Mouse (Mus musculus): ENCODE data around the gene Palm3.

Gene Palm3

DNA sequence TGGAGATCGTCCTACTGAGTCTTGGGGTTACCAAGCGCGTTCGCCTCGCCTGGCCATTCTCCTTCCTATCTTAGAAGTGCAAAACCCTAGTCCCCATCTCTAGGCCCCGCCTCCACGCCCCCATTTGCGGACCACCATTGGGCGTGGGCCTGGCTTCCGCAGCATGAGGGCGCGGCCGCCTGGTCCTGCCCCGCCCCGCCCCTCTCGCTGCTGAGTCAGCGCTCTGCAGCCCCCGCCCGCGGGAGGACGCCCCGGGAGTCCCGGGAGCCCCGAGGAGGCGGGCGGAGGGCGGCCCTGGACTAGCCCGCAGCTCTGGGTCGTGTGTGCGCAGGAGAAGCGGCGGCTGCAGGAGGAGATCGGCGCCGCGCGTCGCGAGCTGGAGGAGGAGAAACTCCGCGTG lies 4.6 kb downstream of the Palm3 start:
- peak; percentile 84 for DNase-seq

DNA sequence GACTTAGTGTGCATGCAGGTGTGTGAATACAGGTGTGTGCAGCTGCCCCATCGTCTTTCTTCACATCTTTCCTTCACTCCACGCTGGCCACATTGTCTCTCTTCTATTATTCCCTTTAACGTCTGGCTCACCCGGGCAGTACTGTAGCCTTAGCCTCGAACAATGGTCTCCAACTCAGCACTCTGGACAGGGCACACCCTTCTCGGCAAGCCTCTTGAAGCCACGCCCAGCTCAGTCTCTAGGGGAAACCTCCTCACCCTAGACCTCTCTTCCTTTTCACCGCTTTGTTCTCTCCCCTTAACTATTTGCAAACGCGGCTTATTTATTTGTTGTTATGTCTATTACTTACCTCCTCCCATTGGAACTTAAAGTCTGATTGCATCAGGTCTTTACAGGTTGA lies 6.2 kb downstream of the Palm3 start:
- DNase-seq, result no peak

DNA sequence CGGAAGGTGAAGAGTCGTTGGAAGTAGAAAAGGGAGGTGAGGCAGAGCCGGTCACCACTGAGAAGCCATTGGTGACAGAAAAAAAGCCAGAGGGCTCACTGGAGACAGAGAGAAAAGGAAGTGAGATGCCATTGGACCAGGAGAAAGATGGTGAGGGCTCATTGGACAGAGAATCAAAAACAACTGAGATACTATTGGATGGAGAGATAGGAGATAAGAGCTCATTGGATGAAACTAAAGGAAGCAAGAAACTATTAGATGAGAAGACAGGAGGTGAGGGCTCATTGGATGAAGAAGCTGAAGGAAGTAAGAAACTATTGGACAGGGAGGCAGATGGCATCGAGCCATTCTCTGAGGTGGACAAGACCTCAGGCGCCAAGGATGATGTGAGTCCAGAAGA lies 8.0 kb downstream of the Palm3 start:
- no peak for DNase-seq

DNA sequence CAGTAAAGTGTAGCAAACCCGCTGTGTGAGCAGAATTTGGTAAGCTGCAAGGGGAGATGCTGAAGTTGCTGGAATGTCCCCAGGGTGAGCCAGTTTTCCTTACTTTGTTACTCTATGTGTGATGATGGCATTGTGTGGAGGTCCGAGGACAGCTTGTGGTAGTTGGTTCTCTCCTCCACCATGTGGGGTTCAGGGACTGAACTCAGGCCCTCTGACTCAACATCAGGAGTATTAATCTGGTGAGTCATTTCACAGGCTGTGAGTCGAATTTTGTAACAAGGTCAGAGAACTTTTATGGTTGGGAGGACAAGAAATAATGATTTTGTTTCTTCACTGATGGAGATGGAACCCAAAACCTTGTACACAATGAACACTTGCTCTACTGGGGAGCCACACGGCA lies 11.5 kb downstream of the Palm3 start:
- no peak for DNase-seq

DNA sequence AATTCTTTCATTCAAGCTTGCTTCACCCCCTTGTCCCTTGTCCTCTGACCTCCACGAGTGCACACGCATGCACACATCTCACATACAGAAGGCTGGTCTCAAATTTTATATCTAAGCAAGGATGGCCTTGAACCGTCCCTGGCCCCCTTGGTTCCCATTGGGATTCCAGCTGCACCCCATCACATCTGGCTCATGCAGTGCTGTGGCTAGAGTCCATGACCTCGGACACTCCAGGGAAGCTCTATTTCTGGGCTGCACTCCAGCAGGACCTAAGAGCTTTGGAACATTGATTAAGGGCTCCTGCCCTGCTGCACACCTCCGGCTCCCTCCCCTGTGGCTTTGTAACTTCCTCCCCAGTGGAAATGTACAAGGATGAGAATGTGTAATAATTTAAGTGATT lies 16.7 kb downstream of the Palm3 start:
- DNase-seq, result no peak

DNA sequence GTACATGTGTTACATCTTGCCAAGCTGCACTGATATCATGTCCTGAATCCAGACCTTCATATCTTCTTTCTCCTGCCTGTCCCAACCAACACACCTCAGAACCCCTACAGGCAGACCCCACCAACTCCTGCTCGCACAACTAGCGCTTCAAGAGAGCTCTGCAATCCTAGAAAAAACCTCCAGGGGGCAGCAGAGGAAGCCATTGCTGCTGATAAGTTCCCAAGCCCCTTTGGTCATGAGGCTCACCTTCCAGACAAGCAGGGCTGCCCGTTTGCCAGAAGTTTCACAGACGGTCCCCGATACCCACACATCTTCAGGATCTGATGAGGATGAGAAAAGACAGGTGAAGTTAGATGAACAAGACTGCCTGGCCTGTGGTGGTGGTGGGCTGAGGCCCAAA lies 17.8 kb downstream of the Palm3 start:
- DNase-seq, result peak; percentile 90

DNA sequence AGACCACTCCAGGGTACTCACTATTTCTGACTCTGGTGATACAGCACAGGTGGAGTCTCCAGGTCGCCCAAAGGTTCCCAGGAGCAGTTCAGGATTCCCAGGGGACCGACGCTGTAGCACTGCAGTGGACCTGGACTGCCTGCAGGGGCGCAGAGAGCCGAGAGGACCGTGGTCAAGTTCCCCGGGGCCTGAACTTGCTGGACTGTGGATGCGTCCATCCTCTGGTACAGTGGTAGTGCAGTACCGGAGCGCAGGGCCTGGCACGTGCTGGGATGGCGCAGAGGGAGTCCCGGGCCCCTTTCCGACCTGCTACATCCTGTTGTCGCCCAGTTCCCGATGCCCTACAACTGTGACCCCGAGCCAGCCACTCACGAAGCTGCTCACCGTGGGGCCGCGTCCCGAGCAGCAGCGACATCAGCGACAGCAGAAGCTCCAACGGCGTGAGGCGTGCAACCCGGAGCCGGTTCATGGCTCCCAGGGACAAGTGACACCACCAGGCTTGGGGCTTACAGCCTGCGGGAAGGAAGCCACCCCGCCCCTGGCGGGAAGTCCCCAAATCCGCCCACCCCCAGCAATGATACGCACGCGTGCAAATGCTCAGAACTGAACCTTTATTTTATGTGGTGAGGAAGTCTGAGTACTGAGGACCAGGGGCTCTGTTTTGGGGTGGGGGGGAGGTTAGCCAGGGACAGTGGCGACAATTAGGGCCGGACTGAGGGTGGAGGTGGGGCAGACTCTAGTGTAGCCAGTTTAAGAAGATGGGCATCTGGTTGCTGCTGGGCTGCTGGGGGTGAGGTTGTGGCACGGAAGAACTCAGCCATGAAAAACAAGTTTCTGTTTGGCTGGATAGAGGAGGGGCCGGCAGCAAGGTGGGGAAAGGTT lies 21.0 kb downstream of the Palm3 start, which contains the start of gene Il27ra:
Gene Il27ra (minus strand): TSS at position 524 of the 882 bp plus-strand sequence.
- peak; percentile 81 for DNase-seq

DNA sequence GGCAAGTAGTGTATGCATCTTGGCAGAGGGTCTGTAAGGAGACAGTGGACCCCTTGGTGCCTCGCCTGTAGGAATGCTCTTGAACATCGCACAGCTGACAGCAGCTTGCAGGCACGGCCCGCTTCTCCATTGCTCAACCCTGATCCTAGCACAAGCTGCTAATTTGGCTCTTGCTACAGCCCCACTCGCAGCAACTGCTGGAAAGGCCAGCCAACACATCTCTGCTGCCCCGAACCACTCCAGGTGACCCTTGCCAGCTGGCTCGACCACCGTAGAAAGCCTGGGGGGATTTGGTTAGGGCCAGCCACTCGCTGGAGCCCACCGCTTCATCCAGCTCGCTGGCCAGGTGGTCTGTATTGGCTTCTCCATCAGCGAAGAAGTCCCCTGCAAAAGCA lies 21.7 kb downstream of the Palm3 start:
- DNase-seq, result no peak

DNA sequence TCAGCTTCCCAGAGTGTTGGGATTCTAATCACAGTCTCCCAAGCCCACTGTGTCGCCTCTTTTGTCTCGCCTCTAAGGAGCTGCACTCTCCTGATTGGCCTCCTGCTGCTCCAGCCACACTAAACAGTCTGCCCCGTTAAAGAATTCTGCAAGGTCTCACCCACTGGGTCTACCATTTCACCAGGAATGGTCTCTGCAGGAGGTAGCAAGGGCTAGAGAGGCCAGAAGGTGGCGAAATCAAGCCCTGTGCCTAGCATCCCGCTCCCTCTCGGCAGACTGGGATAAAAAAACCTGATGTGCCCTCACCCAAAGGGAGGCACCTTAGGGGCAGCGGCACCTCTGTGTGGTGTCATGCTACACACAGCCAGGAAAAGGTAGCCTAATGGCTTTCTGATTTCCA lies 22.8 kb downstream of the Palm3 start:
- no peak for DNase-seq

DNA sequence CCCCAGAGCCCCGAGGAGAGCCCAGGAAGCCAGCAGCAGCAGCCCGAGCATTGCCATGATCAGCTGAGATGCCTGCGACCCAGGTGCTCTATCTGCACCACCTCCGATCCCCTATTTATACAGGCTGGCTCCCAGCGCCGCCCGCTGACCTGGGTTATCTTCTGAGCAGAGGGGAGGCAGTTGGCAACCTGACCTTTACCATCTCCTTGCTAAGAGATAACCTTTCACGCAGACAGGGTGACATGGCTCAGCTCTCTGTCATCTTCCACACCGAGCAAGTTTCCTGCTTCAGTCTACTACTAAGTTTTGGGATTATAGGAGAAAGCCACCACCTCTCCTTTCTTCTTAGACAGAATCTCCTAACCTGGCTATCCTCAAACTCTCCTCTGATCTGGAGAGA lies 23.6 kb downstream of the Palm3 start, which contains the start of gene Rln3:
Gene Rln3 (minus strand): TSS at position 101 of the 400 bp plus-strand sequence.
- DNase-seq, result no peak

DNA sequence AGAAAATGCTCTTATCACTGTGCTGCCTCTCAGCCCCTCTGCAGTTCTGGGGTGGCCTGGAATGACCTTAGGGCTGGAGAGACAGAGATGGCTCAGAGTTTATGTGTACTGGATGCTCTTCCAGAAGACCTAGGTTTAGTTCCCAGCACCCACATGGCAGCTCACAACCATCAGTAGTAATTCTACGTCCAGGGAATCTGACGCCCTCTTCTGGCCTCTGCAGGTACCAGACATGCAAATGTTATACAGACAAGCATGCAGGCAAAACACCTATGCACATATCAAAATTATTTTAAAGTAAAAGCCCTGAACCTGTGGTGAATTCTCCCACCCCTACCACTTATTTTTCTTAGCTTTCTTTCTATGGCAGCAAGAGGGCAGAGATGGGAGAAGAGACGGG lies 25.2 kb downstream of the Palm3 start:
- DNase-seq, result no peak

DNA sequence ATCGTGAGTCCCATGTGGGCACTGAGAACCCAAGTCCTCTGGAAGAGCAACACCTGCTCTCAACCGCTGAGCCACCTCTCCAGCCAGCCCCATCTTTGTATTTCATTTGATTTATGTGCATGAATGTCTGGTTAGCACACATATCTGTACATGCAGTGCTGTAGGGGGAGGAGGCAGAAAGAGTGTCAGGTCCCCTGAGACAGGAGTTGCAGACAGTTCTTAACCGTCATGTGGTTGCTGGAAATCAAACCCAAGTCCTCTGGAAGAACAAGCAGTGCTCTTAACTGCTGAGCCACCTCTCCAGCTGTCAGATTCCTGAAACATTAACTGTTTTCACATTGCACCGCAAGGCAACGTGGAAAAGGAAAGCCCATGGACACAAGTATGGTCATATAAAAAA lies 26.9 kb downstream of the Palm3 start:
- no peak for DNase-seq

DNA sequence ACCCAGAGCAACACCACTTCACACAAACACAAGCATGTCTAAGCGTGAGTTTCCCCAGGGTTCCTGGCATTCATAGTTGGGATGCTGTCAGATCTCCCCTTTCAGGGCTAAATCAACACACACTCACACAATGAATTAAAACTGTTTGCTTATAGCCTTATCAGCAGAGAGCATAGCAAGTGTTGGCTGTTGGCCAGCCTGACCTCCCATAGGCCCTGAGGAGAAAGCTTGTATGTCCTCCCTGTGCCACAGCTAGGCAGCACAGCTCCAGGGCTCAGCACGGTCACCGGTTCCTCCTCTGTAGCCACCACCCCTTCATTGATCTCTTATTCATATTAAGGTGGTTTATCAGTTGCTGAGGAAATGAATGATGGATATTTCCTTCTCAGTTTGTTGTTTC lies 31.5 kb downstream of the Palm3 start:
- no peak for DNase-seq

DNA sequence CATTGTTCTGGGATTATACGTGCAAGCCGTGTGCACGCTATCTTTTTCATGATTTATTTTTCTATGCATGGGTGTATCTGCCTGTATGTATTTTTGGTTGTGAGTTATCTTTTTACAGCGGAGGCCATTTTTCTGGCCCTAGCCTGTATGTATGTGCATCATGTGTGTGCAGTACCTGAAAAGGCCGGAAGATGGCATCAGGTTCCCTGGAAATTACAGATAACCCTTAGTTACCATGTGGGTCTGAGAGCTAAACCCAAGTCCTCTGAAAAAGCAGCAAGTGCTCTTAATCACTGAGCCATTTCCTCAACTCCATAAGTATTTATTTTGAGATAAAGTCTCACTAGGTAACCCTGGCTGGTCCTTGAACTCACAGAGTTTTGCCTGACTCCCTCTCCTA lies 32.0 kb downstream of the Palm3 start:
- no peak for DNase-seq

DNA sequence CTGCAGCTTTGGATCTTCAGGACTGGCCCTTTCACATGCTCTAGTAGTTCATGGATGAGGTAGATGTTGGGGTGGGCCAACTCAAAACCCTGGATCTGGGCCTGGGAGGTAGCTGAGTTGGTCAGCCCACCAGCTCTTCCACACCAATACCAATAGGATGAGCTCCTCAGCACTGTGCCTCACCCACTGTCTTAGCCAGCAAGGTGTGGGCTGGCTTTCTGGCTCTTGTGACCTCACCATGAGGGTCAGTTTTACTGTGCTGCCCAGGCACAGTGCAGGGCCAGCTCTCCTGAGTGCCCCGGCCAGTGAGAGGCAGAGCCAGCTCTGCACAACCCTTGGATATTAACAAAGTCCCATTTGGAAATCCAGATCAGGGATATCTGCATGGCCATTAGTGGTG lies 36.6 kb downstream of the Palm3 start:
- no peak for DNase-seq

DNA sequence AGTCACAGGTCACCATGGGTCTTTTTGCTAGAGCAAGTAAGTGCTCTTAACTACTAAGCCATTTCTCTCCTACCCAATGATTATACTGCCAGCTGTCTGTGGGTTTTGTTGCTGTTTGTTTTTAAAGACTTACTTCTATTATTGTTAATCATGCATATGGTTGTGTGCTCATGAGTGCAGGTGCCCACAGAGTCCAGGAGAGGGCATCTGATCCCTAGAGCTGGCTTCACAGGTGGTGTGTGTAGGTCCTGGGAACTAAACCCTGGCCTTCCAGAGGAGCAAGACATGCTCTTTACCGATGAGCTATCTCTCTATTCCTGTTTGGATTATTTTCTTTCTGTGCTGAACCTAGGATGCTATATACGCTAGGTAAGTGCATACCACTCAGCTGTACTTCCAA lies 38.0 kb downstream of the Palm3 start:
- DNase-seq, result no peak

DNA sequence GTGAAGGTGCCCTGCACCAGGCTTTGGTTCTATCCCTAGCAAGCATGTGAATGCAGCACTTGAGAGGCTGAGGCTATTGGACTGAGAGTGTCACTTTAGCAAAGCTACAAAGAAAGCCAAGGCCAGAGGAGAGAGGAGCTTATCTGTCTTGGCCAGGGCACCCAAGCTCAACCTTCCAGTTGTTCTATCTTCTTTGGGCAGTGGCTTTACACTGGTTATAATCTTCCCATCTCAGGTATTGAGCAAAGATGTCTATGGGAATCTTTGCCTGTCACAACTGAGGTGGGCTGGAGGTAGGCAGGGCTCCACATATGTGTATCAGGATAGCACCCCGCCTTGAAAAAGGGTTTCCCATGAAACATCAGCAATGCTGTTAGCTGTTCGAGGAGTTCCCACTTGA lies 39.0 kb downstream of the Palm3 start:
- no peak for DNase-seq

DNA sequence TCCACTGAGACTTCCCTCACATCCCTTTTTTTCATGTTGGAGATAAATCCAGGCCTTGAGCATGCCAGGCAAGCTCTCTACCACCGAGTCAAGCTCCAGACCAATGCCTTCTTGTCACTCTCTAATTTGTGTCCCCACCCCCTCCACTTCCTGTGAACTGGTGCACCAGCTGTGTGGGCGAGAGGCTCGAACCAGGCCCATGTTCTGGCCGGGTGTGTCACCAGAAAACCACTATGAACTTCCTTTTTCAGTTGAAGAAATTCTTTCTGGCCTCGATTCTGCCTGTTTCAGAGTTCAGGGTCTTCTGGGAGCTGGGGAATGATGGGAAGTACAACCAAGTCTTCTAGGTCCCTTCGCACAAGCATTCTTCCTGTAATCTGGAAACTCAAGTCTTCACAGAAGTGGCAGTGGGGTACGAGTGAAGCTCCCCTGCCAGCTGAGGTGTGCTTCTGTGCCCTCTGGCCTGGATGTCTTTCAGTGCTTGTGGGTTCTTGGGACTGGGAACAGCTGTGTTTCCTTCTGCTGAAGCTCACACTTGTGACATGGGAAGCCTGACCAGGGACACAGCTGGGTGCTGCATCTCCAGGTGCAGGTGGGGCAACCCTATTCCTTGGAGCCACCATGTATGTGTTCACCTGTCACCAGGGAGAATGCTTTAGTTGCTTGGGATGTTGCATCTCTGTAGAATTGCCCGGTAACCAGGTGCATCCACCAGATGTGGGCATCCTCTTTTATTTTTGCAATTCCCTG lies 42.8 kb downstream of the Palm3 start:
- no peak for DNase-seq

DNA sequence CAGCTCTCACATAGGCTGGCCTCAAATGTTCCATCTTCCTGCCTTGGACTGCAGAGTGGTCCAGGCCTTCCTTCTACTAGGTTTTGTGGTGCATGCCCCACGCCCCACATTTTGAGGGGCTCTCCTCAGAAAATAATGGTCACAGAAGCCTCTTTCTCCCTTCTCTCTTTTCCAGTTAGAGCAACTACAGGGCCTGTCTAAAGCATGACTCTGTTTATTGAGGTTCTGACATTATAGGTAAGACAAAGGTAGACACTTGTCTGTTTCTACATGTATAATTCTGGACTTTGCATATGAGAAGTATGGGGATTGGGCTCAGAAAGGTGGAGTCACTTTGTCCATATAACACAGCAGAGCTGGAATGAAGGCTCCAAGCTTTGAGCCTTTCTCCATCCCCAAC lies 43.8 kb downstream of the Palm3 start, which contains the start of gene Gm10643:
Gene Gm10643 (minus strand): TSS at position 101 of the 400 bp plus-strand sequence.
- no peak for DNase-seq

DNA sequence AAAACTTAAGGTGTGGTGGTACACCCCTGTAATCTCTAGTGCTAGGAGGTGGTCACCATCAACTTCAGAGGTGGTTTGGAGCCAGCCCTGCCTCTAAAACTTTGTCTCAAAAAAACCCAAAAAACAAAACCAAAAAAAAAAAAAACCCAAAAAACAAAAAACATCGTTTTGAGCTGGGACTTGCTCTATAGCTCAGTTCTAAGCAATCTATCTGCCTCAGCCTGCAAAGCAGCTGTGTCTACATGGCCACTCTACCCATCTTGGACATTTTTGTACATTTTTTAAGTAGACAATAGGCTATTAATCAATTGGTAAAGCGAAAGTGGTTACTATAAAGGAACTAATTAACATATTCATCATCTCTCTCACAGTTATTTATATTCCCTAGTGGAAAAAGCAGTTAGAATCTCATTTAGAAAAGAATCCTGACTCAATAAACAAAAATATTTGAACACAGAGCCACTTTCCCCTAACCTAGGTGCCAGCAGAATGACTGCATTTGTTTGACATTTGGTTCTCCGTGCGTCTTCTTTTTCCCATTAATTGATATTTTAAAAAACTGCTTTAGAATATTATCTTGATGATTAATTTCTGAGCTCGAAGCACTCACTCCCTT lies 44.3 kb downstream of the Palm3 start:
- no peak for DNase-seq

DNA sequence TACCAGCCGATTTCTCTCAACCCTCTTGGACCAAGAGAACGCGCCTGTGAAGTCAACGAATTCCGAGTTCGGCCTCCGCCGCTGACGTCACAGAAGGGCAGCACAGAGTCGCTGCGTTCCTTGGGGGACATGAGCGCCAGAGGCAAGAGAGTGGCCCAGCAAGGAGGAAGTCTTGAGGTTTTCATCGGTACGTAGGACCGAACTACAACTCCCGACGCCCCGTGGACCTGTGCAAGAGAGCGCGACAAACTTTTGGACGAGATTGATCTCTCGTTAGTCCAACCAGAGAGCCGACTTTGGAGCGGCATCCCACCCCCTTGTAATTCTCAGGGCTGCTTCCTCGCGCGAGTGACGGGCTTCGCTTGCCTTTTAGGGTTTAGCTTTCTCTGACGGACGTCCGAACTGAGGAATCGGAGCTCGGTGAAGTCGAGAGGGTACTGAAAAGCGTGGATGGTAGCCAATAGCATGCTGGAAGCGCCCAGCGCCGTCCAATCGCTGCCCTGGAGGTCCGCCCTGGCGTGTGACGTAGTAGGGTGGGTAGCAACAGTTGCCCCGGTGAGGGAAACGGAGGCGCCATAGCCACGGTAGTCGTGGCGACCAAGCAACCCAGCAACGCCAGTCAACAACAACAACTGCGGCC lies 45.1 kb downstream of the Palm3 start, which contains the start of gene Rfx1:
Gene Rfx1 (plus strand): TSS at position 544 of the 640 bp plus-strand sequence.
- DNase-seq, result peak; percentile 100

DNA sequence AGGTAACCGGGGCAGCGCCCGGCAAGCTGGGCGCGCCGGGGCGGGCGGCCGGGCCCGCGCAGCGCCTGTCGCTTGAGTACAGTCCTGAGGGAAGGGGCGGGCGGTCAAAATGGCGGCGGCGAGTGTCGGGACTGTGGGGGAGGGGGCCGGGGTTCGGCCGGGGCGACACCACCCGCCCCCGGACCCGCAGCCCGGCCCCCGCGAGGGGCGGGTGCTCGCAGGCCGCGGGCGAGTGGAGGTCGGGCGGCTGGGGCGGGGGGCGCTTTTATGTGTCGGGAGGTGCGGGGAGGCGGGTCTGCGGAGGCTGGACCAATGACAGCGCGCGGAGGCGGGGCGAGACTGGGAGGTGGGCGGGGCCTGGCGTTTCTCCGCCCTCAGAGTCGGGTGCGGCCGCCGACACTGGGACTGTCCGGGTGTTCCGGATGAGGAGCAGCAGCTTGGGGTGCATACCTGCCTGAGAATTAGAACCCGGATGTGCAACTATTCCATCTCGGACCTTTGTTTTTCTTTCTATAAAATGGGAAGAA lies 45.8 kb downstream of the Palm3 start:
- DNase-seq, result peak; percentile 92

DNA sequence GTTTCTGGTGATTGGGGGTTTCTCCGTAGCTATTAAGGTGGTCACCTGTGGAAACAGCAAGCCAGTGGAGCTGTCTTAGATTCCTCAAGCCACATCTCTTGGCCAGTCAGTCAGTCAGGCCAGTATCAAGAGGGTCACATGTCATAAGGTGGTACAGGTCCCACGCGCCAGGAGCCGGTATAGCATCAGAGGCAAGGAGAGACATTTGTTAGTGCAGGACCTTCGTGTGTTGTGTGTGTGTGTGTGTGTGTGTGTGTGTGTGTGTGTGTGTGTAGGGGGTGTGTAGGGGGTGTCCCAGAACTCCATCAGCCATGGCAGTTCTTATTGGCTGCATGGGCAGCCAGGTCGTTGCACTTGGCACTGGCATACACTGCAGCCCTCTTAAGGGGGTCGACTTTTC lies 46.6 kb downstream of the Palm3 start:
- DNase-seq, result no peak

Measured in retina, postnatal 1 day (tissue).